Mouse (Mus musculus) midbrain, embryonic 15.5 days (tissue): Measurements from ENCODE around the gene 8030411F24Rik. TPM values are rescaled to one million over a fixed set of nuclear protein-coding genes. Genes with fewer than 3 reads are reported as not detected.

Experiments
- ATAC-seq: fragments of 200-750 bp; cut with Nextera tagmentation; replicated peaks from 2 replicates; pipeline ENCODE4 v1.8.0; 2017; ENCODE audit warnings: moderate TSS enrichment
- H3K27ac ChIP-seq: fragments of 300-500 bp; sonication (generic); 2 replicates; pipeline ENCODE4 v1.5.1; 2015; ENCODE audit warnings: mild to moderate bottlenecking, inconsistent platforms
- H3K27me3 ChIP-seq: fragments of 300-500 bp; sonication (generic); replicated peaks from 2 replicates; pipeline ENCODE4 v1.6.1; 2015; ENCODE audit warnings: inconsistent platforms
- H3K36me3 ChIP-seq: fragments of 300-500 bp; sonication (generic); replicated peaks from 2 replicates; pipeline ENCODE4 v1.6.1; 2015; ENCODE audit warnings: inconsistent platforms
- H3K4me1 ChIP-seq: fragments of 300-500 bp; sonication (generic); 2 replicates; pipeline ENCODE4 v1.6.1; 2015; ENCODE audit warnings: inconsistent platforms
- H3K4me2 ChIP-seq: fragments of 300-500 bp; sonication (generic); 2 replicates; pipeline ENCODE4 v1.6.1; 2015; ENCODE audit warnings: inconsistent platforms, mild to moderate bottlenecking, moderate library complexity
- H3K4me3 ChIP-seq: fragments of 300-500 bp; sonication (generic); 2 replicates; pipeline ENCODE4 v1.5.1; 2015; ENCODE audit warnings: mild to moderate bottlenecking, inconsistent platforms
- H3K9ac ChIP-seq: fragments of 300-500 bp; sonication (generic); 2 replicates; pipeline ENCODE4 v1.6.1; 2015; ENCODE audit warnings: mild to moderate bottlenecking, inconsistent platforms
- H3K9me3 ChIP-seq: fragments of 300-500 bp; sonication (generic); 2 replicates; pipeline ENCODE4 v1.6.1; 2016; ENCODE audit warnings: inconsistent platforms
- WGBS: fragments of 180-500 bp; shearing (Covaris S2); methylation state at CpG from one replicate; pipeline ENCODE4 v1.1.7; 2015; ENCODE audit warnings: mixed read lengths; 5-methylcytosine and 5-hydroxymethylcytosine counted together
- polyA plus RNA-seq: library from polyadenylated mRNA; unstranded; fragments of >200 nt; fragmentation: Nextera tagmentation; extraction: Ambion mirVana; gene quantifications from 2 replicates; pipeline ENCODE4 v1.2.1, GENCODE M21; 2015

The 8030411F24Rik gene
- polyA plus RNA-seq, 1 experiment from 2014 or later, result not detected

- H3K9ac ChIP-seq, result no peak overlapping the region
- no peak overlapping the region for H3K4me3 ChIP-seq
- WGBS, result 71% methylated on average over 3 of the region's 3 CpGs
- H3K9me3 ChIP-seq, result no peaks in the 10 kb centered on the region
- ATAC-seq, result no peak
- H3K36me3 ChIP-seq, result no peaks in the 10 kb centered on the region
- no peak overlapping the region for H3K4me2 ChIP-seq
- no peaks in the 10 kb centered on the region for H3K27me3 ChIP-seq
- no peak overlapping the region for H3K27ac ChIP-seq
- no peaks in the 10 kb centered on the region for H3K4me1 ChIP-seq
These were observed 19.7 kb downstream of the 8030411F24Rik start for GRCm38 (mm10) chr2:148801491-148801921.

- Histone ChIP-seq H3K9ac (no peak overlapping the region), H3K4me2 (no peak overlapping the region), H3K4me1 (no peaks in the 10 kb centered on the region), H3K27ac (no peak overlapping the region), H3K9me3 (no peaks in the 10 kb centered on the region), H3K27me3 (no peaks in the 10 kb centered on the region), H3K36me3 (no peaks in the 10 kb centered on the region), H3K4me3 (no peak overlapping the region)
- WGBS, result 82% methylated on average over 6 of the region's 6 CpGs
- ATAC-seq, result no peak
These were observed 24.9 kb downstream of the 8030411F24Rik start for GRCm38 (mm10) chr2:148806696-148807095.

- ATAC-seq, result no peak
- no peaks in the 10 kb centered on the region for H3K9me3 ChIP-seq
- no peaks in the 10 kb centered on the region for H3K36me3 ChIP-seq
- no peak within 1 kb of the TSS for H3K4me2 ChIP-seq
- no peaks in the 10 kb centered on the region for H3K27me3 ChIP-seq
- H3K9ac ChIP-seq, result no peak within 1 kb of the TSS
- no peak within 1 kb of the TSS for H3K4me3 ChIP-seq
- no peak within 1 kb of the TSS for H3K27ac ChIP-seq
- H3K4me1 ChIP-seq, result no peaks in the 10 kb centered on the region
These were observed 38.1 kb downstream of the 8030411F24Rik start, which contains the start of gene Cst13 for GRCm38 (mm10) chr2:148819909-148820308. Gene Cst13 (plus strand): TSS chr2:148820081.

- Histone ChIP-seq H3K27me3 (no peaks in the 10 kb centered on the region), H3K4me1 (no peaks in the 10 kb centered on the region), H3K4me3 (no peak overlapping the region), H3K36me3 (no peaks in the 10 kb centered on the region), H3K4me2 (no peak overlapping the region), H3K27ac (no peak overlapping the region), H3K9ac (no peak overlapping the region), H3K9me3 (no peaks in the 10 kb centered on the region)
- ATAC-seq, result no peak
- 66% methylated on average over 1 of the region's 1 CpGs for WGBS
These were observed 44.2 kb downstream of the 8030411F24Rik start for GRCm38 (mm10) chr2:148825986-148826385.

GRCm38 (mm10) chr2:148834912-148835311 is 53.1 kb downstream of the 8030411F24Rik start, which contains the start of gene Cst9:
Gene Cst9 (plus strand): TSS chr2:148835147.
- H3K4me1 ChIP-seq, result no peaks in the 10 kb centered on the region
- 78% methylated on average over 4 of the region's 4 CpGs for WGBS
- no peaks in the 10 kb centered on the region for H3K27me3 ChIP-seq
- no peaks in the 10 kb centered on the region for H3K36me3 ChIP-seq
- no peak for ATAC-seq
- no peak within 1 kb of the TSS for H3K4me3 ChIP-seq
- H3K4me2 ChIP-seq, result no peak within 1 kb of the TSS
- H3K9ac ChIP-seq, result no peak within 1 kb of the TSS
- H3K9me3 ChIP-seq, result no peaks in the 10 kb centered on the region
- H3K27ac ChIP-seq, result no peak within 1 kb of the TSS

Other genes starting within 250 kb of the 8030411F24Rik start
- 37.4 and 39.5 TPM in 2 replicates for gene Nxt1, start 109.4 kb upstream of the 8030411F24Rik start, polyA plus RNA-seq
- 14.8 and 15.3 TPM in 2 replicates for gene Gzf1, start 101.0 kb upstream of the 8030411F24Rik start, polyA plus RNA-seq
- 83.2 and 85.2 TPM in 2 replicates for gene Napb, start 49.5 kb upstream of the 8030411F24Rik start, polyA plus RNA-seq
- gene Cstl1, start 31.7 kb upstream of the 8030411F24Rik start, polyA plus RNA-seq, result not detected in 2 replicates
- not detected in 2 replicates for gene Cst11, start 10.5 kb upstream of the 8030411F24Rik start, polyA plus RNA-seq
- not detected in 2 replicates for gene Cst12, start 7.4 kb downstream of the 8030411F24Rik start, polyA plus RNA-seq
- not detected in 2 replicates for gene Cst8, start 16.8 kb downstream of the 8030411F24Rik start, polyA plus RNA-seq
- not detected in 2 replicates for gene Cst13, start 38.1 kb downstream of the 8030411F24Rik start, polyA plus RNA-seq
- not detected in 2 replicates for gene Cst9, start 53.1 kb downstream of the 8030411F24Rik start, polyA plus RNA-seq
- gene 9230104L09Rik, start 83.0 kb downstream of the 8030411F24Rik start, polyA plus RNA-seq, result not detected in 2 replicates
- 514 and 563 TPM in 2 replicates for gene Cst3, start 93.7 kb downstream of the 8030411F24Rik start, polyA plus RNA-seq
- not detected in 2 replicates for gene Gm1330, start 221.2 kb downstream of the 8030411F24Rik start, polyA plus RNA-seq
- not detected in 2 replicates for gene Gm10750, start 235.2 kb downstream of the 8030411F24Rik start, polyA plus RNA-seq